Mouse (Mus musculus) ES-E14 (cell line): Measurements from ENCODE around the gene Ganab.

ENCODE experiments used
- HCFC1 ChIP-seq: IDR thresholded peaks from 2 replicates; pipeline ENCODE4 v1.6.1; 2012; ENCODE audit warnings: low read length, inconsistent platforms, borderline replicate concordance; ENCODE audit not compliant: insufficient read depth
- ZC3H11A ChIP-seq: IDR thresholded peaks from 2 replicates; pipeline ENCODE4 v1.6.1; 2012; ENCODE audit warnings: low read depth, mild to moderate bottlenecking, inconsistent platforms, low read length, borderline replicate concordance

- no peak for TF ChIP-seq ZC3H11A
- TF ChIP-seq HCFC1: no peak
Measured at GRCm38 (mm10) chr19:8946929-8947328, 49.1 kb downstream of the Ganab start.
